Mouse (Mus musculus): ENCODE measurements around the gene Actr3. TPM values are rescaled to one million over a fixed set of nuclear protein-coding genes. Genes with fewer than 3 reads are reported as not detected.

Actr3 gene
- polyA plus RNA-seq, 1 experiment from 2014 or later, result 304 TPM

DNA sequence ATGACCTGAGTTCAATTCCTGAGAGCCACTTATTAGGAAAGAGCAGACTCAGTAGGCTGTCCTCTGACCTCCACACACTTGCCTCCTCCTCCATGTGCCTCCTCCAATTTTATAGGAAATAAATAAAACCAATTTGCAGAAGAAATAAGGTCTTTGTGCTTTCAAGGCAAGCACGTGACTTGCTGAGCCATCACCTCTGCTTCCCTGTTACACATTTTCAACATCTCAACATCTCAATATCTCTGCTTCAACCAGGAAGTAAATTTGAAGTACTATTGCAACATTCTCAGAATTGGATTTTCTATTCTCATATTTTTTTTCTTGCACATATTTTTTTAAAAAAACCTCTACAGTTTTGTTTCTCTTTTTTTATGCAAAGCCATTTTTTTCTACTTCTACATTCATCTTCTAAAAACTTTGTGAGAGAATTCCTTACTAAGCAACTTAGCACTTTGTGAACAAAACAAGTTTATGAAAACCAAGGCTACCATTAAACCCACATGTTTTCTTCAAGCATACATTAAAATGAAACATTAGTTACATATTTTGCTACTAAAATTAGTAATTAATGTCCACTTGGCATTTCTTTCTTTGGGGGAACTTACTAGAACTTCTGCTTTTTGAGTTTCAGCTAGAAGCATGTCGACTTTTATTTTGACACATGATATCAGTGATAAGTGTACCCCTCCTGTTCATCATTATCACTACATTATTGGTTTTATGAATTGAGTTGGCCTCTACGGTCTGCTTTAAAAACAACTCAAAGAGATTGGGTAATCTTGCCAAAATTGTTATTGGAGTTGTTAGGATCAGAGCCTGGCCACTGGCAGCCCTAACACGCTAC, 35.5 kb upstream of the Actr3 start:
- H3K4me3 ChIP-seq (ENCODE audit: control insufficient read depth in 1 of 2, insufficient read depth in 1 of 2, low read depth in 1 of 2, low read length in 2 of 2), result no peak overlapping the region
- no peak overlapping the region for H3K27ac ChIP-seq (replicated peaks in 1 of 2; ENCODE audit: control insufficient read depth in 1 of 2, insufficient read depth in 1 of 2, low read depth in 2 of 2, low read length in 2 of 2)
- ATAC-seq (ENCODE audit: insufficient number of reproducible peaks, insufficient read depth, low FRiP score, low read depth), result no peak
- no peaks in the 10 kb centered on the region for H3K9me3 ChIP-seq (ENCODE audit: control insufficient read depth, low read length)
- H3K4me2 ChIP-seq (ENCODE audit: low read length), result no peak overlapping the region
- no peak overlapping the region for H3K9ac ChIP-seq (ENCODE audit: low read length)
- H3K4me1 ChIP-seq (ENCODE audit: control insufficient read depth in 2 of 2, insufficient read depth in 2 of 2, low read length in 2 of 2), result peaks cover 0 to 1% of the 10 kb centered on the region in 2 experiments; a peak in 1 of 4 replicates
- H3K36me3 ChIP-seq (ENCODE audit: control insufficient read depth, insufficient read depth, low read length), result no peaks in the 10 kb centered on the region
- 76% methylated on average over 4 of the region's 4 CpGs for WGBS
- no peaks in the 10 kb centered on the region for H3K27me3 ChIP-seq (ENCODE audit: control insufficient read depth, insufficient read depth, low read length)

- no peak for ATAC-seq (ENCODE audit: insufficient number of reproducible peaks, insufficient read depth, low FRiP score, low read depth)
- no peak overlapping the region for H3K9ac ChIP-seq (ENCODE audit: low read length)
- WGBS, result 81% methylated on average over 4 of the region's 4 CpGs
- H3K4me3 ChIP-seq (ENCODE audit: control insufficient read depth in 1 of 2, insufficient read depth in 1 of 2, low read depth in 1 of 2, low read length in 2 of 2), result no peak overlapping the region
- no peaks in the 10 kb centered on the region for H3K36me3 ChIP-seq (ENCODE audit: control insufficient read depth, insufficient read depth, low read length)
- no peak overlapping the region for H3K27ac ChIP-seq (replicated peaks in 1 of 2; ENCODE audit: control insufficient read depth in 1 of 2, insufficient read depth in 1 of 2, low read depth in 2 of 2, low read length in 2 of 2)
- no peaks in the 10 kb centered on the region for H3K9me3 ChIP-seq (ENCODE audit: control insufficient read depth, low read length)
- H3K27me3 ChIP-seq (ENCODE audit: control insufficient read depth, insufficient read depth, low read length), result no peaks in the 10 kb centered on the region
- no peak overlapping the region for H3K4me2 ChIP-seq (ENCODE audit: low read length)
- H3K4me1 ChIP-seq (ENCODE audit: control insufficient read depth in 2 of 2, insufficient read depth in 2 of 2, low read length in 2 of 2), result no peaks in the 10 kb centered on the region; a peak in 1 of 4 replicates
These were observed 32.4 kb upstream of the Actr3 start for GRCm38 (mm10) chr1:125467936-125468335.

DNA sequence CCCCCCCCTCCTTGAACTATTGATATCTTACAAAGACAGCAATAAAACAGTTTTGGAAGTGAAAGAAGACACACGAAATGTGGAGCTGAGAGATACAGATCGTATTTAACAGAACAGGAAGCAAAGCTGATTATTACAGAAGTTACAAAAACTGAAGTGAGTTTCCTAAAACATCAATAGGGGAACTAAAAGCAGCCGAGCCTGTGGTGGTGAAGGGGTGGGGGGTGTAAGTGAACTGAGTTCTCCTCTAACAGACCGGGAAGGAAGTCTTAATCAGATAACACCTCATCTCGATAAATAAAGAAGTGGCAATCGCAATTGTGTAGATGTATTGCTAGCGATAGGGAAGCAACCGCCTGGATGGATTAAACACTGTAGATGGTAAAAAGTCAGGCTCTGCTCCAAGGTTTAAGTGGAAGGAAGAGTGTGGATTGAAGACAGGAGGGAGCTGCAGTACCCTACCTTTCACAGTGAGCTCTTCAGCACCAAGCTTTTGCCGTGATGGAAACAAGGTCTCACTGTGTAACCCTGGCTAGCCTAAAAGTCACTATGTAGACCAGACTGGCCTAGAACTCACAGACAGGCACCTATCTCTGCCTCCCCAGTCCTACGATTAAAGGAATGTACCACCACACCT, 31.2 kb upstream of the Actr3 start:
- Histone ChIP-seq H3K36me3 (ENCODE audit: control insufficient read depth, insufficient read depth, low read length) (no peaks in the 10 kb centered on the region), H3K4me2 (ENCODE audit: low read length) (no peak overlapping the region)
- 57% methylated on average over 10 of the region's 10 CpGs for WGBS

GRCm38 (mm10) chr1:125464011-125464410, 28.5 kb upstream of the Actr3 start:
- WGBS, result 93% methylated on average over 4 of the region's 4 CpGs
- H3K4me1 ChIP-seq (ENCODE audit: control insufficient read depth in 2 of 2, insufficient read depth in 2 of 2, low read length in 2 of 2), result peaks cover 0 to 3% of the 10 kb centered on the region in 2 experiments; a peak in 1 of 4 replicates

More for the DNA sequence above, 31.2 kb upstream of the Actr3 start:
- Histone ChIP-seq H3K4me3 (ENCODE audit: control insufficient read depth in 1 of 2, insufficient read depth in 1 of 2, low read depth in 1 of 2, low read length in 2 of 2) (no peak overlapping the region), H3K9me3 (ENCODE audit: control insufficient read depth, low read length) (no peaks in the 10 kb centered on the region), H3K27me3 (ENCODE audit: control insufficient read depth, insufficient read depth, low read length) (no peaks in the 10 kb centered on the region), H3K27ac (replicated peaks in 1 of 2; ENCODE audit: control insufficient read depth in 1 of 2, insufficient read depth in 1 of 2, low read depth in 2 of 2, low read length in 2 of 2) (no peak overlapping the region), H3K9ac (ENCODE audit: low read length) (no peak overlapping the region), H3K4me1 (ENCODE audit: control insufficient read depth in 2 of 2, insufficient read depth in 2 of 2, low read length in 2 of 2) (peaks cover 0 to 1% of the 10 kb centered on the region in 2 experiments; a peak in 1 of 4 replicates)
- ATAC-seq (ENCODE audit: insufficient number of reproducible peaks, insufficient read depth, low FRiP score, low read depth), result no peak

DNA sequence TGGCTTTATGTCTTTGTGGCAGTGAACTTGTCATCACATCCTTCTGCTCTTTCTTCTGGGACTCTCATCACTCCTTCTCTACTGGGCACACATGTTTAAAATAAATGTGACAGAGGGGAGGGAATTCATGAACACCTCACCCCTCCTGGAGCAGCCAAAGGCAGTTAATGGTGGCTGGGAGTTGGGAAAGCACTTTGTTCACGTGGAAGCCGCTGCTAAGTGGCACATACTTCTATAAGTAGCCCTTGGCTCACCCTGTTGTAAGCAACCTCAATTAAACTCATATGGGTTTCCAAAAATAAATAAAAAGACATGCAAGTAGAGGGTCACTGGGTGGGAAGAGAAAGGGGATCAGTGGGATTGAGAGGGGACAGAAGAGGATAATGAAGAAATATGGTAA, 27.8 kb upstream of the Actr3 start:
- Histone ChIP-seq H3K27me3 (ENCODE audit: control insufficient read depth, insufficient read depth, low read length) (no peaks in the 10 kb centered on the region), H3K9ac (ENCODE audit: low read length) (no peak overlapping the region), H3K27ac (replicated peaks in 1 of 2; ENCODE audit: control insufficient read depth in 1 of 2, insufficient read depth in 1 of 2, low read depth in 2 of 2, low read length in 2 of 2) (no peak overlapping the region), H3K9me3 (ENCODE audit: control insufficient read depth, low read length) (no peaks in the 10 kb centered on the region), H3K36me3 (ENCODE audit: control insufficient read depth, insufficient read depth, low read length) (no peaks in the 10 kb centered on the region), H3K4me2 (ENCODE audit: low read length) (no peak overlapping the region), H3K4me1 (ENCODE audit: control insufficient read depth in 2 of 2, insufficient read depth in 2 of 2, low read length in 2 of 2) (peaks cover 0 to 3% of the 10 kb centered on the region in 2 experiments; a peak in 1 of 4 replicates), H3K4me3 (ENCODE audit: control insufficient read depth in 1 of 2, insufficient read depth in 1 of 2, low read depth in 1 of 2, low read length in 2 of 2) (no peak overlapping the region)
- WGBS, result 57% methylated on average over 2 of the region's 2 CpGs
- no peak for ATAC-seq (ENCODE audit: insufficient number of reproducible peaks, insufficient read depth, low FRiP score, low read depth)

More at GRCm38 (mm10) chr1:125464011-125464410, 28.5 kb upstream of the Actr3 start:
- Histone ChIP-seq H3K9me3 (ENCODE audit: control insufficient read depth, low read length) (no peaks in the 10 kb centered on the region), H3K27me3 (ENCODE audit: control insufficient read depth, insufficient read depth, low read length) (no peaks in the 10 kb centered on the region), H3K9ac (ENCODE audit: low read length) (no peak overlapping the region), H3K36me3 (ENCODE audit: control insufficient read depth, insufficient read depth, low read length) (no peaks in the 10 kb centered on the region), H3K4me3 (ENCODE audit: control insufficient read depth in 1 of 2, insufficient read depth in 1 of 2, low read depth in 1 of 2, low read length in 2 of 2) (no peak overlapping the region), H3K4me2 (ENCODE audit: low read length) (no peak overlapping the region), H3K27ac (replicated peaks in 1 of 2; ENCODE audit: control insufficient read depth in 1 of 2, insufficient read depth in 1 of 2, low read depth in 2 of 2, low read length in 2 of 2) (no peak overlapping the region)
- no peak for ATAC-seq (ENCODE audit: insufficient number of reproducible peaks, insufficient read depth, low FRiP score, low read depth)

GRCm38 (mm10) chr1:125462917-125463316, 27.4 kb upstream of the Actr3 start:
- Histone ChIP-seq H3K4me1 (ENCODE audit: control insufficient read depth in 2 of 2, insufficient read depth in 2 of 2, low read length in 2 of 2) (peaks cover 0 to 3% of the 10 kb centered on the region in 2 experiments; a peak in 1 of 4 replicates), H3K4me3 (ENCODE audit: control insufficient read depth in 1 of 2, insufficient read depth in 1 of 2, low read depth in 1 of 2, low read length in 2 of 2) (no peak overlapping the region), H3K9ac (ENCODE audit: low read length) (no peak overlapping the region), H3K27ac (replicated peaks in 1 of 2; ENCODE audit: control insufficient read depth in 1 of 2, insufficient read depth in 1 of 2, low read depth in 2 of 2, low read length in 2 of 2) (no peak overlapping the region), H3K4me2 (ENCODE audit: low read length) (no peak overlapping the region), H3K36me3 (ENCODE audit: control insufficient read depth, insufficient read depth, low read length) (no peaks in the 10 kb centered on the region), H3K9me3 (ENCODE audit: control insufficient read depth, low read length) (no peaks in the 10 kb centered on the region), H3K27me3 (ENCODE audit: control insufficient read depth, insufficient read depth, low read length) (no peaks in the 10 kb centered on the region)
- 48% methylated on average over 1 of the region's 1 CpGs for WGBS
- ATAC-seq (ENCODE audit: insufficient number of reproducible peaks, insufficient read depth, low FRiP score, low read depth), result no peak

DNA sequence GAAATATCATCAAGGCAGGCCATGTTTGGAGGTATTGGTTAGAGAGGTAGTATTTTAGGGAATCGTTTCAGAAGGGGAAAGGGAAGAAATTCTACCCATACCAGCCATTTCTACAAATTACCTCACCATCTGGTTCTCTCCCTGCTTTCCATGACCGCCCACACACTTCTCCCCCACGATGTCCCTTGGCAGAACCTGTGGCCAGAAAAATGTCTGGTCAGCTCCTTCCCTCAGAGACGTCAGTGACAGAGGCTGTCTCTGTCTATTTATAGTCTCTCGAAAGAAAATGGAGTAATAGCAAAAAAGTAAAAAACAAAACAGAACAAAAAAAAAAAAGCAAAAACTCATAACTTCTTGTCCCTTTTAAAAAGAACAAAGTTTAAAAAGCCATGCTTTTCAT, 23.0 kb upstream of the Actr3 start:
- H3K9me3 ChIP-seq (ENCODE audit: control insufficient read depth, low read length), result no peaks in the 10 kb centered on the region
- no peak overlapping the region for H3K9ac ChIP-seq (ENCODE audit: low read length)
- no peaks in the 10 kb centered on the region for H3K36me3 ChIP-seq (ENCODE audit: control insufficient read depth, insufficient read depth, low read length)
- H3K4me3 ChIP-seq (ENCODE audit: control insufficient read depth in 1 of 2, insufficient read depth in 1 of 2, low read depth in 1 of 2, low read length in 2 of 2), result no peak overlapping the region
- H3K4me2 ChIP-seq (ENCODE audit: low read length), result no peak overlapping the region
- WGBS, result 31% methylated on average over 5 of the region's 5 CpGs
- H3K4me1 ChIP-seq (ENCODE audit: control insufficient read depth in 2 of 2, insufficient read depth in 2 of 2, low read length in 2 of 2), result 0 out of 4 replicates have a peak, but pooled peaks cover 0 to 3% of the 10 kb centered on the region in 2 experiments
- ATAC-seq (ENCODE audit: insufficient number of reproducible peaks, insufficient read depth, low FRiP score, low read depth), result no peak
- H3K27ac ChIP-seq (replicated peaks in 1 of 2; ENCODE audit: control insufficient read depth in 1 of 2, insufficient read depth in 1 of 2, low read depth in 2 of 2, low read length in 2 of 2), result no peak overlapping the region
- no peaks in the 10 kb centered on the region for H3K27me3 ChIP-seq (ENCODE audit: control insufficient read depth, insufficient read depth, low read length)
